Mouse (Mus musculus) heart, postnatal 0 days (tissue): ENCODE measurements around the gene Aspn. TPM values are rescaled to one million over a fixed set of nuclear protein-coding genes. Genes with fewer than 3 reads are reported as not detected.

Source experiments
- ATAC-seq: fragments of 200-750 bp; cut with Nextera tagmentation; 2 replicates; pipeline ENCODE4 v1.8.0; 2017; ENCODE audit warnings: low read depth, moderate number of reproducible peaks, moderate library complexity; ENCODE audit not compliant: insufficient read depth
- DNase-seq: peaks from one replicate; pipeline ENCODE4 v3.0.0-alpha.2; 2016; ENCODE audit warnings: low spot score
- H3K27ac ChIP-seq: fragments of 300-500 bp; sonication (generic); 2 replicates; pipeline ENCODE4 v1.5.1; 2014; ENCODE audit warnings: low read depth, mild to moderate bottlenecking
- H3K27me3 ChIP-seq: fragments of 300-500 bp; sonication (generic); 2 replicates; pipeline ENCODE4 v1.6.1; 2014; ENCODE audit warnings: low read length, mixed read lengths; ENCODE audit not compliant: control insufficient read depth, insufficient read depth
- H3K36me3 ChIP-seq: fragments of 300-500 bp; sonication (generic); replicated peaks from 2 replicates; pipeline ENCODE4 v1.6.1; 2014; ENCODE audit warnings: low read length, mixed read lengths; ENCODE audit not compliant: control insufficient read depth, insufficient read depth
- H3K4me1 ChIP-seq: fragments of 300-500 bp; sonication (generic); 2 replicates; pipeline ENCODE4 v1.6.1; 2014; ENCODE audit warnings: antibody characterized with exemption; ENCODE audit not compliant: control insufficient read depth, insufficient read depth
- H3K4me2 ChIP-seq: fragments of 300-500 bp; sonication (generic); 2 replicates; pipeline ENCODE4 v1.6.1; 2014; ENCODE audit warnings: low read depth, mild to moderate bottlenecking, low read length, moderate library complexity
- H3K4me3 ChIP-seq: fragments of 300-500 bp; sonication (generic); 2 replicates; pipeline ENCODE4 v1.5.1; 2014; ENCODE audit warnings: low read depth, low read length
- H3K9ac ChIP-seq: fragments of 300-500 bp; sonication (generic); replicated peaks from 2 replicates; pipeline ENCODE4 v1.6.1; 2014; ENCODE audit warnings: low read depth, low read length, mixed read lengths
- H3K9me3 ChIP-seq: fragments of 300-500 bp; sonication (generic); replicated peaks from 2 replicates; pipeline ENCODE4 v1.6.1; 2016; ENCODE audit warnings: low read length; ENCODE audit not compliant: control insufficient read depth
- CTCF ChIP-seq: IDR thresholded peaks from 2 replicates; pipeline ENCODE4 v1.5.1; 2016; ENCODE audit warnings: antibody characterized with exemption, control low read depth, low read depth
- EP300 ChIP-seq: IDR thresholded peaks from 2 replicates; pipeline ENCODE4 v1.6.1; 2016; ENCODE audit warnings: antibody characterized with exemption, low read depth
- WGBS: fragments of 180-500 bp; shearing (Covaris S2); extraction: QIAGEN DNeasy Blood & Tissue Kit; methylation state at CpG from one replicate; pipeline ENCODE4 v1.1.7; 2014; 5-methylcytosine and 5-hydroxymethylcytosine counted together
- polyA plus RNA-seq: library from polyadenylated mRNA; unstranded; fragments of >200 nt; fragmentation: Nextera tagmentation; extraction: Ambion mirVana; gene quantifications from 2 replicates; pipeline ENCODE4 v1.2.1, GENCODE M21; 2015
- total RNA-seq: library from RNA; depleted of rRNA; stranded (reverse); fragments of >200 nt; gene quantifications from 2 replicates; pipeline ENCODE4 v1.2.3, GENCODE M21; 2014; ENCODE audit warnings: low replicate concordance

The Aspn gene
- total and polyA plus RNA-seq, 2 experiments from 2014 or later, result 56.0 to 67.5 TPM

GRCm38 (mm10) chr13:49530636-49531035, 13.6 kb upstream of the Aspn start:
- WGBS, result 93% methylated on average over 4 of the region's 4 CpGs
- Histone ChIP-seq H3K27me3 (no peaks in the 10 kb centered on the region), H3K4me3 (no peak overlapping the region), H3K4me1 (no peaks in the 10 kb centered on the region), H3K9ac (no peak overlapping the region), H3K9me3 (no peaks in the 10 kb centered on the region), H3K4me2 (no peak overlapping the region), H3K27ac (no peak overlapping the region), H3K36me3 (no peaks in the 10 kb centered on the region)
- DNase-seq (no peak), ATAC-seq (no peak)
- TF ChIP-seq EP300, result no peak
- no peak for TF ChIP-seq CTCF

GRCm38 (mm10) chr13:49536946-49537345, 7.3 kb upstream of the Aspn start:
- WGBS, result 96% methylated on average over 1 of the region's 1 CpGs
- Histone ChIP-seq H3K4me1 (no peaks in the 10 kb centered on the region), H3K27ac (no peak overlapping the region), H3K36me3 (no peaks in the 10 kb centered on the region), H3K4me3 (no peak overlapping the region), H3K9ac (no peak overlapping the region), H3K27me3 (no peaks in the 10 kb centered on the region), H3K4me2 (no peak overlapping the region), H3K9me3 (no peaks in the 10 kb centered on the region)
- ATAC-seq, result no peak
- no peak for DNase-seq
- TF ChIP-seq CTCF, result no peak
- TF ChIP-seq EP300, result no peak

GRCm38 (mm10) chr13:49538693-49539092, 5.5 kb upstream of the Aspn start:
- Histone ChIP-seq H3K4me1 (no peaks in the 10 kb centered on the region), H3K27me3 (no peaks in the 10 kb centered on the region), H3K27ac (peak overlapping the region; percentile 28; the same call in 1 of the 2 replicates), H3K4me3 (no peak overlapping the region), H3K9ac (no peak overlapping the region), H3K4me2 (no peak overlapping the region), H3K9me3 (no peaks in the 10 kb centered on the region), H3K36me3 (no peaks in the 10 kb centered on the region)
- ATAC-seq (no peak; the same call in none of the 2 replicates), DNase-seq (no peak)
- WGBS, result 71% methylated on average over 1 of the region's 1 CpGs
- no peak for TF ChIP-seq CTCF
- no peak for TF ChIP-seq EP300

GRCm38 (mm10) chr13:49545646-49546045, 1.4 kb downstream of the Aspn start:
- peak overlapping the region; percentile 68 for H3K27ac ChIP-seq
- H3K36me3 ChIP-seq, result no peaks in the 10 kb centered on the region
- TF ChIP-seq EP300, result no peak
- TF ChIP-seq CTCF, result no peak
- DNase-seq (peak; percentile 52), ATAC-seq (peak; percentile 79)
- peak overlapping the region; percentile 32 for H3K4me2 ChIP-seq
- H3K9me3 ChIP-seq, result no peaks in the 10 kb centered on the region
- H3K4me3 ChIP-seq, result 0 out of 2 replicates have a peak overlapping the region, but pooled peaks have one; percentile 15
- no peaks in the 10 kb centered on the region for H3K27me3 ChIP-seq
- no peak overlapping the region for H3K9ac ChIP-seq
- 15% methylated on average over 3 of the region's 3 CpGs for WGBS
- H3K4me1 ChIP-seq, result no peaks in the 10 kb centered on the region

- ATAC-seq (no peak), DNase-seq (no peak)
- Histone ChIP-seq H3K27me3 (no peaks in the 10 kb centered on the region), H3K4me3 (no peak overlapping the region; the same call in 1 of the 2 replicates), H3K27ac (peak overlapping the region; percentile 68), H3K9ac (no peak overlapping the region), H3K36me3 (no peaks in the 10 kb centered on the region), H3K4me2 (peak overlapping the region; percentile 32; the same call in 1 of the 2 replicates), H3K9me3 (no peaks in the 10 kb centered on the region), H3K4me1 (no peaks in the 10 kb centered on the region)
- 67% methylated on average over 1 of the region's 1 CpGs for WGBS
- TF ChIP-seq EP300 (no peak), CTCF (no peak)
Measured at GRCm38 (mm10) chr13:49546517-49546916, 2.3 kb downstream of the Aspn start.

- no peak overlapping the region for H3K9ac ChIP-seq
- no peak for DNase-seq
- 52% methylated on average over 1 of the region's 1 CpGs for WGBS
- TF ChIP-seq CTCF, result no peak
- no peak for TF ChIP-seq EP300
- H3K4me1 ChIP-seq, result no peaks in the 10 kb centered on the region
- no peaks in the 10 kb centered on the region for H3K9me3 ChIP-seq
- no peak overlapping the region for H3K4me2 ChIP-seq
- no peaks in the 10 kb centered on the region for H3K27me3 ChIP-seq
- 0 out of 2 replicates have a peak overlapping the region, but pooled peaks have one; percentile 6 for H3K27ac ChIP-seq
- no peaks in the 10 kb centered on the region for H3K36me3 ChIP-seq
- H3K4me3 ChIP-seq, result no peak overlapping the region
- no peak for ATAC-seq
Measured at GRCm38 (mm10) chr13:49547563-49548150, 3.4 kb downstream of the Aspn start.
